Mouse (Mus musculus): Measurements from ENCODE around the gene Midn.

Gene Midn

DNA sequence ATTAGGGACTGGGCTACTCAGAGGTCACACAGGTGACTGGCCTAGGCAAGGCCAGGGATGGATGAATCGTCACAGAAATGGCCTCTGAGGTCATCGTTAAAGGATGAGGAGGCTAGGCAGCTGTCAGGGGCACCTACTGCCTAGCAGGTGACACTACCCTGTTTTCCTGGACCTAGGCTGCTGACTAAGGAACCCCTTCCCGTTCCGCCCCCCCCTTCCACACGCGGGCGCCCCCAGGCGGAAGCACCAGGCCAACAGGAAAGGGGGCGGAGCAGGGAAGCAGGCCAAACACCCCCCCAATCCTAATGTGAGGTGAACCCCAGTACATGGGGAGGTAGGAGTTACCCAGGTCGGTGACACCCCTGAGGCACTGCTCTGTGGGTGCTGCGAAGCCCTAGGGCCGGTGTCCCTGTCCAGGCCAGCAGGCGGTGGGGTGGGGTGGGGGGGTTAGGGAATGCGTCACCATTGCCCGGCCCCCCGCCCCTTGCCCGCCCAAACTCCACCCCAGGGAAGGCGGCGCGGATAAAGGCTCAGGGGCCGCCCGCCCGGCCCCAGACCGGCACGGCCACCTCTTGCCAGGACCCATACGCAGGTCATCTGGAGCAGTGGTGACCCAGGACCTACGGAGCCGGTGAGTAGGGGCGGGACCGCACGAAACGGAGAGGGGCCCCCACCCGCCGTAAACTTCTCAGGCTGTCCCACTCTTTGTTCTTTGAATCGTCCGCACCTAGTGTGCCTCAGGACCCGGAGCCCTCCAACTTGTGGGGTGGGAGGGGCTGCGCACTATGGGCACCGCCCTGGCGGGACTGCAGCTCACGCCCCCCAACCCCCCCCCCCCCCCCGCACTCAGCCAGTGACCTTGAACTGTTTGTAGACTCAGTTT, at the start of gene Midn:
Gene Midn (plus strand): TSS at position 554 of the 883 bp plus-strand sequence.
- DNase-seq: peak; percentile 81

DNA sequence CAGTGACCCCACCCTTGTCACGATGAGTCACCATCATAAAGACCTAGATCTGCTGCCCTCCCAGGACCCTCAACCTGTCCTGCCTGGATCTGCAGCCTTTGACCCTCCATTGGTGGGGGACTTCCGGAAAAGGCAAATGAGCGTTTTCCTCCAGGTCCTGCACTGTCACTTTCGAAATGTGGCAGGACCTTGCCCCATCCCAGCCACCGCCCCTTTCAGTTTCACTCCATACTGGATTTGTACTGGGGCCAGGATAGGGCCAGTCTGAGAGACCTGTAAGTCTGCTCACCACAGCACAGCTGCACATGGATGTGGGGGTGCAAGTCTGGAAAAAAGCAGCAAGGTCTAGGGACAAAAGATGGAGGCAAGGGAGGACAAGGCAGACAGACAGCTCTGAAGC, 49.4 kb upstream of the Midn start:
- DNase-seq: no peak

DNA sequence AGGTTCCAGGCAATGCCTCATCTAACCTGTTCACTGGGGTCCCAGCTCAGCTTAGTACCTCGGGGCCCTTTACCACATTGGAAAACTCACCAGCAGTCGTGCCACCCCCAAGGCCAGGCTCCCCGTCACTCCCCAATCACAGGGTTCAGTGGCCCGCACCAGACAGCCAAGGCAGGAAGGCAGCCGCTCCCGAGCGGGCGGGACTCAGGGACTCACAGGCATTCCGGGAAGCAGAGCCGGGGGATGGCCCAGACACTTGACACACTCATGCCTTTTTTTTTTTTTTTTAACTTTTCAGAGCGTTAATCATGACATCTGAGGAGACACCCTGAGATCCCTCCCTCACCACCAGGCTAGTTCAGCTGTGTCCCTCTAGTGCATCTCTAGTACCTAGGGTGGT, 47.1 kb upstream of the Midn start:
- no peak for DNase-seq

DNA sequence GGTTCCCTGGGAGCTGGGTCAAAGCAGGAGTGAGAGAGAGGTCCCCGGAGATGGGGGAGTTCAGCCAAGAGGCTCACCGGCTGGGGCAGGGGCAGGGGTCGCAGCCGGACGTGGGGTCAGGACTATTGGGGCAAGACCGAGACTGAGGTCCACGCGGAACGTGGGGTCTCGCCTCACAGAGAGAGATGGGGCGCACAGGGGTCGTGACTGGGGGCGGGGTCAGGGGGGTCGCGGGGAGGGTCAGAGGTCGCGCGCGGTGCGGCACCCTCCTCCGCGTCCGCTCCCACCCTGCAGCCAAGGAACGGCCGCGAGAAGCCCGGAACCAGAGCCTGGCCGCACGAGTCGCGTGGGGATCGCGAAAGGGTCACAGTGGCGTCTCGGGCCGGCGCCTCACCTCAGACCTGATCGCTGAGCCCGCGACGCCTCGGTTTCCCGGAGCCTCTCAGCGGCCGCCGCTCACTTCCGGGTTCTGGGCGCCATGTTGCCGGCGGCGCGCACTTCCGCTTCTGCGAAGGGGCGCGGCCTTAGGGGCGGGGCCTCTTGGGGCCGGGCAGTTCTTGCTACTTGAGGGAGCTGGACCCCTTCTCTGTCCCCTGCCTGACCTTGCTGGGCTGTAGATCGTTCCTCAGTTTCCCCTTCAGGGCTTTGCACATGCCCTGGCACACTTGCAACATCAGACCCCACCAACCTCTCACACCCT, 45.7 kb upstream of the Midn start:
- DNase-seq: peak; percentile 96

DNA sequence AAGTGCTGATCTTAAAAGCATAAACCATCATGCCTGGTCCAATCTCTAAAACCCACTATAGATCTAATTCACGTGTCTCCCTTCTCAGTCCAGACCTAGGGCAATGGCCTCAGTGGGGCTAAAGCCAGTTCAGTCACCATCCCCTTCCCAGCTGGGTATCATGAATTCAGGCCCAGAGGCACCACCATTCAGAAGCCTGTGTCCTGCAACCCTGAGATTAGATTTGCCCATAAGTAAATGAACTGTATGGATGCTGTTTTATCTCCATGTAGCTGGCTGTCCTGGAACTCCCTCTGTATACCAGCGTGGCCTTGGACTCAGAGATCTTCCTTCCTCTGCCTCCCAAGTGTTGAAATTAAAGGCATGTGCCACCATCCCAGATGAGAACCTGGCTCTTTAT, 45.0 kb upstream of the Midn start:
- DNase-seq: no peak

DNA sequence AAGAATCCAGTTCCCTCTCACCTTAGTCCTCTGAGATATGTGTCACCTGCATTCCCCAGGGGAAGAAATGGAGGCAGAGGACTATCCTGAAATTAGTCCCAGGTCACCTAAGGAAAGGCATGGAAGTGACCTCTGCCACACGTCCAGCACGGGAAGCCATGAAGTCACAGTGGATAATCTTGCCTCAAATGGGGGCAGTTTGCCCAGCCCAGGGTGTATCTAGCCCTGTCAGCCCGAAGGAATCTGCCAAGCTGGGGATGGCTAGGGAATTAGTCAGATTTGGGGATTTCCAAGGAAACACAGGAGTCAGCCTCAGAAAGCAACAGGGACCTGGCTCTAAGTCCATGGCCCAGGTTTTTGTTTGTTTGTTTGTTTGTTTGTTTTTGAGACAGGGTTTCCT, 43.9 kb upstream of the Midn start:
- DNase-seq: no peak

DNA sequence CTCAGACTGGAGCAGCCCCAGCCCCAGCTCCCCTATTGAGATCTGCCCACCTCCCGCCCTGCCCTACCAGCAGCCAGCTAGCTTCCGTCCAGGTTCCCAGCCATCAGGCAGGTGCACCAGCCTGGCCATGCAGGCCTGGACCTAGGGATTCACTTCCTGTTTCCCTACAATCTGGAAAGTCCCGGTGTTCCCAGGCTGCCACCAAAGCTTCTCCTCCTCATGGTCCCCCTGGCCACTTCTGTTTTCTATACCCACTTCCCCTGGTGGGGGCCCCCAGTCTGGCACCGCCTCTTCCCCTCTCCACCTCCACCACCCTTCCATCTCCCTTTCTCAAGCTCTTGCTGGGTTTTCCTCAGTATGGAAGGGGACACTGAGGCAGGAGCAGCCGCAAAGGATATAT, 42.6 kb upstream of the Midn start, which contains the start of gene Sbno2:
Gene Sbno2 (minus strand): TSS at position 112 of the 400 bp plus-strand sequence.
- DNase-seq: peak; percentile 30

DNA sequence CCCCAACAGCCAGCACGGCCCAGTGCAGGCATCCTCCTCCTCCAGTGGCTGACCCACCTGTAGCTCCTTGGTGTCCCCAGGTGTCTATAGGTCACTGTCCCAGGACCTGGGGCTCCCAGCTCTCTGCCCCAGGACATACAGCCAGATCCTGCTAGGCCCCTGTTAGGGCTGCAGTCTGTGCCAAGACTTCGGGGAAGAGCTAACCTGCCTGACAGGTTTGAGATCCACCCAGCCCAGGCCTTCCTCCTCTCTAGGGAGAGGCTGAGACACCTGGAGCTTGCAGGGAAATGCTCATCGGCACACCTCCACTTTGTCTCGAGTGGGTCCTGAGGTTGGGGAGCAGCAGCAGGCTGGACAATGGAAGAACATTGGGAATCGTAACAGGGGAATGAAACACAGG, 42.1 kb upstream of the Midn start:
- no peak for DNase-seq

DNA sequence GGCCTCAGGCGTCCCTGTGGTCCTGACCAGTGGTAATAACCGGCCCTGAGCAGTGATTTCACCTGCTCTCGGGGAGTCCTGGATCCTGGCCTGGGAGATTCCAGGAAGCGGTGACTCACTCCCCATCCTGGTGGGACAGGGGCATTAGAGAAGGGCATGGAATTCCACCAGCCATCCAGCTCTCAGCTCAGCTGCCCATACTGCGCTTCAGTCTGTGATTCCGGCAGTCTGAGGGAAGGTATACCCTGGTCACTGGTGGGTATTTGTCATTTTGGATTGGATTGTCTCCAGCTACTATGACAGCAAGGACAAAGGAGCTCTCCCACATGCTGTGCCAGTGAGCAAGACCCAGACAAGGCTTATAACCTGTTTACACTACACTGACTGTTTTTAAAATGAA, 40.4 kb upstream of the Midn start:
- no peak for DNase-seq

DNA sequence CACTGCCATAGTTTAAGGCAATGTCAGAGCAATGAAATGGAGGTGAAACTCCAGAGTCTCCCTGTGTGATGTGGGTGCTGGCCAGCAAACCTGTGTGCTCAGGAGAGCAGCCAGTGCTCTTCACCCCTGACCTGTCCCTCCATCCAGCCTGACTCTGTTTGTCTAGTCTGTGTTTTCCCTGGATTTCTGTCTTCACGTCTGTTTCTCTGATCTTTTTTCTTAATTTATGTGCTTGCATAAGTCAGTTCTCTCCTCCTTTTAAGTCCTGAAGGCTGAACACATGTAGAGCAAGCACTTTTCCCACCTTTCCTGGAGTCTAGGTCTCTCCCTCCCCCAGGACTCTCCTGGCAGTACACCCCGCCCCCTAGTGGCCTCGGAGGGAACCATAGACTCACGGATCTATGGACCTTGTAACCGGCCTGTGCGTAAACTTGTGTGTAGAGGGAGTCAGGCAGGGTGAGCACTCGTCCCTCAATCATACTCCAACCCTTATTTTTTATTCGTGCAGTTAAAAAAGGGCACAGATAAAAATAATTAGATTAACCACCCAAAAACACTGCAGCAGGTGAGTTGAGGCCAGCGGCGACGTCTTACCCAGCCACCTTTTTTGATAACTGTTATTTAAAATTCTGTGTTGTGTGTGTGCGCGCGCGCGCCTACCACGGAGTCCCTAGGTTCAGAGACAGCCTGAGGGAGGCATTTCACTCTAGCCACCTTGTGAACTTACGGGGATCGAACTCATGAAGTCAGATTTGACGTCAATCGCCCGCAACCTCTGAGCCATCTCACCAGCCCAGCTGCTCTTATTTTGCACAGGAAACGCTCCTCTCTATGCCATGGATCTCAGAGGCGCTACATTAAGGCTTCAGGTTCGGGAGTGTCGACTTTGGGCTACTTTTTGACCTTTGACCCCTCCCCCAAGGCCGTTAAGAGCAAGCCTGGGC, 33.5 kb upstream of the Midn start:
- DNase-seq: peak; percentile 96

DNA sequence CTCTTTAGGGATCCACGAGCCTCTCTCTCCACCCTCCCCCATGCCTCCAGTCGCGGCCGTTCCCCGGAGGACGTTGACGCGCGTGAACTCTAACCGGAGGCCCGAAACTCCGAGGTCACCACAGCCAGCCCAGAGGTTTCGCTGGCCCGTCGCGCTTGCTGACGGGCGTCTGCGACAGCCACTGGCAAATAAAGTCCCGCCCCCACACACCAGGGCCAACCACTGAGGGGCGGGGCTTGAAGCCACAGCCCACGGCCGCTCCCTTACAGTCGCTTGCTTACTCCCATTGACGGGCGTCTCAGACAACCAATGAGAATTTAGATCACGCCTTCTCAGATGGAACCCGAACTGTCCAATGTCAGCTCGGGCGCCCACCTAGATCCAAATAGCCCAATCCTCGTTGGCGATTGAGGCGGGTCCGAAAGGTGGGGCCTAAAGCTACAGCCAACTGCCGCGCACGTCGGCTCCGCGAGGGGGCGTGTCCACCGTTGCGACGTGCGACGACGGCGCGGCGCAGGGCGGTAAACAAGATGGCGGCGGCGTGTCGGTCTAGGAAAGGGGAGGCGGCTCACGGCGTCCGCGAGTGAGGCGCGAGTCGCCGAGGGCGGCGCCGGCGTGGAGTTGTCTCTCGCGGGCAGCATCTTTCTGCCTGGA, 32.7 kb upstream of the Midn start, which contains the start of gene Stk11:
Gene Stk11 (plus strand): TSS at position 514 of the 654 bp plus-strand sequence.
- peak; percentile 98 for DNase-seq

DNA sequence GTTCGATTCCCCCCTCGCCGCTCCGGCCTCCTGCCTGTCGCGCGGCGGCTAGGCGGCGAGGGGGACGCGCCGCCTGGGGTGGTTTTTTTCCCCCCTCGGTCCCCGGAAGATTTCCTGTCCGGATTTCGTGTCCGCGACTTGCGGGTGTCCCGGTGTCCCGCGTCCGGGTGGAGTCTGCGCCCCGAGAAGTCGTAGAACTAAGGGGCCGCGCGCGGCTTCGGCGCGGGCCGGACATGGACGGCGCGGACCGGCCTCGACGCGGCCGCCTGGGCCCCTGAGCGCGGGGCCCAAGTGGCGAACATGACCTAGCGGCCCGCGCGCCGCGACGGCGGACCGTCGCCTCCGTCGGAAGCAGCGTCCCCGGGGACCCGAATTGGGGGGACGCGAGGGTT, 32.1 kb upstream of the Midn start:
- DNase-seq: no peak

DNA sequence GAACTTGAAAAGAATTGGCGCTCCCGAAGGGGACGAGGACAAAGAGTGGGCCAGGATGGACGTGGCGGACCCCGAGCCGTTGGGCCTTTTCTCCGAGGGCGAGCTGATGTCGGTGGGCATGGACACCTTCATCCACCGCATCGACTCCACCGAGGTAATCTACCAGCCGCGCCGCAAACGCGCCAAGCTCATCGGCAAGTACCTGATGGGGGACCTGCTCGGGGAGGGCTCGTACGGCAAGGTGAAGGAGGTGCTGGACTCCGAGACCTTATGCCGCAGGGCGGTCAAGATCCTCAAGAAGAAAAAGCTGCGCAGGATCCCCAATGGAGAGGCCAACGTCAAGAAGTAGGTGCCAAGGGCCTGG, 31.5 kb upstream of the Midn start:
- DNase-seq: peak; percentile 60

DNA sequence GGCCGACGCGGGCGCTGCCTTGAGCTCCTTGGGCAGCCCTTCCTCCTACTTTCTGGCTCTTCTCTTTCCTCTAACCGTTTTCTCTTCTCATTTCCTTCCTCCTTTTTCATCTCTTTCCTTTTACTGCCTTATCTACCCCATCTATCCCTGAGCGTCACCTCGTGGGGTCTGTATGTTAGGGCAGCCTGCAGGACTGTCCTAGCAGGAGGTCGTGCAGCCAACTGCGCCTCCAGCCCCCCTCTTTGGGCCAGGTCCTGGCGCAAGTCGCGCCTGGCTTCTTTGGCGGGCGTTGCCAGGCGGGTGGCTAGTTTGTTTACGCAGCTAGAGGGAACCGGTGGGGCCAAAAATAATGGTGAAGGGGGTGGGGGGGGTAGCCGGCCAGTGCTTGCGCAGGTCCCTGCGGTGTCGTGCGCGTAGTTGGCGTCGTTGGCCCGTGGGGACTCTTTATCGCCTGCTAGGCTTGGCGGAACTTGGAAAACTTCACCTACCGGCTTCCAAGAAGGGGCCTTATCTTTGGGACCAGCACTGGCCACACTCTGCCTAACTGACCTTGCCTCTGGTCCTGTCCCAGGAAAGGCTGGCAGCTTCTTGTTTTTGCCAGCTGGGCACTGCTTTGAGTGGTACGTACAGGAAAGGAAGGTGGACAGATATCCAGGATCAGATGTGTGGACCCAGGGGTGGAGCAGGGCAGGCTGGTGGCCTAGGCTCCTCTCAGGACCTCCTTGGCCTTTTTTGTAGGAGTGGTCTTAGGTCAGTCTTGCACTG, 31.0 kb upstream of the Midn start:
- DNase-seq: peak; percentile 37

DNA sequence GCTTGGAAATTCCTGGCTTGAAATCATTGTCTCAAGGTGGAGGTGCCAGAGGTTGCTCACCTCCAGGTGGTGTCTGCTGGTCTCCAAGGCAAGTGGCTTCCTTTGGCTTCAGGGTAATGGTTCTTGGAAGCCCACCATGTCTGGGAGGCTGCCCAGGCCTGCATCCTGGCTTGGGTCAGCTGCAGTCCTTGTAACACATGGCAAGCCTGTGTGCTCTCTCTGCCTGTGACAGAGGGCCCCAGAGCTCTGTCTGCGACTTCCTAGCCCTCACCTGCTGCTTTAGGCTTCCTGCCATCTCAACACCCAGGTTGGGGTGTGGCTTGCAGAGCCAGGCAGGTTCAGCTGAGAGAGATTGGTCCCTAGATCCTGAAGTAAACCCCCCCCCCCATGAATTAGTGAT, 30.3 kb upstream of the Midn start:
- peak; percentile 47 for DNase-seq

DNA sequence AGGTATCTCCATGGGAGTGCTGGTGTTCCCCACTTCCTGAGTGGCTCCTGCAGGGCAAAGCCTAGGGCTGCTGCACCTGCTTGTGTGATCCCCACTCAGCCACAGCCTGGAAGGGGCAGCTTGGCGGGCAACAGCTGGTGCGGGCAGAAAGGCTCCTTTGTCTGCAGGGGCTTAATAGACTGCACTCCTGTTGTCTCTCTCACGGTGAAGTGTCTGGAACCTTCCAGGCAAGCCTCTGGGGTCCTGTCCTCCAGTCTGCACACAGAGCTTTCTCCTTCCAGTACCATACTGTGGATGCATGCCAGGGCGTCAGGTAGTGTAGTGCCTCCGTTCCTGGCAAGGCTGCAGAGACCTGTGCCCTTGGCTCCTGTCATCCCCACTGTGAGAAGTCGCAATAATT, 29.5 kb upstream of the Midn start:
- DNase-seq: no peak

DNA sequence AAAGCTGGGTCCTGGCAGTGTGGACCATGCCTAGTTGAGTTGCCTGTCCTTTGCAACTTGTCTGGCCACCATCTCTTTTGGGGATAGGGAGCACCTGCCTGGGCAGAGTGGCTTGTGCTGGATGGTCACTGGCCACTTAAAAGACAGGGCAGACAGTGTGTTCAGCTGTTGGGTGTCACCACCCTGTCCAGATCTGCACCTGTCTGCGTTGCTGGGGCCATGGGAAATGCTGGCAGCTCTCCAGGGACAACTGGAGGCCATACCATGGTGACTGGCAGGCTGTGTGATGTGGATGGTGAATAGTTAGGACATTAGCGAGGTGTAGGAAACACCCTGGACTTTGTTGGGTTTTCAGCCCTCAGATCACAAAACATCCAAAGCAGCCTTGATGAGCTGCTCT, 27.9 kb upstream of the Midn start:
- DNase-seq: no peak

DNA sequence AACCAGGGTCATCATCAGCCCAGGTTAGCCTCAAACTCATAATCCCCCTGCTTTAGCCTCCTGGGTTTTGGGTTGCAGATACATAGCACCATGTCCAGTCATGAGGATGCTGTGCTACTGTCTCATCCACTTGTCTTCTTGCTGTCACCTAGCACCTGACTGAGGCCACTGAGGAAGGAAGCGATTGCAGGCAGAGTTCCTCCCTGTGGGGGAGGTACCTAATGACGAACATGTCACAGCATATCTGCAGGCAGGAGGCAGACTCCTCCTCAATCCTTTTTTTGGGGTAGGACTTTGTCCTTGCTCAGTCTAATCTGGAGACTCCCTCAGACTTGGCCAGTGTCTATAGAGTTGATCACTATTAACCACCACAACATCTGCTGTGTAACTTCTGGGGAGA, 26.4 kb upstream of the Midn start:
- DNase-seq: no peak

DNA sequence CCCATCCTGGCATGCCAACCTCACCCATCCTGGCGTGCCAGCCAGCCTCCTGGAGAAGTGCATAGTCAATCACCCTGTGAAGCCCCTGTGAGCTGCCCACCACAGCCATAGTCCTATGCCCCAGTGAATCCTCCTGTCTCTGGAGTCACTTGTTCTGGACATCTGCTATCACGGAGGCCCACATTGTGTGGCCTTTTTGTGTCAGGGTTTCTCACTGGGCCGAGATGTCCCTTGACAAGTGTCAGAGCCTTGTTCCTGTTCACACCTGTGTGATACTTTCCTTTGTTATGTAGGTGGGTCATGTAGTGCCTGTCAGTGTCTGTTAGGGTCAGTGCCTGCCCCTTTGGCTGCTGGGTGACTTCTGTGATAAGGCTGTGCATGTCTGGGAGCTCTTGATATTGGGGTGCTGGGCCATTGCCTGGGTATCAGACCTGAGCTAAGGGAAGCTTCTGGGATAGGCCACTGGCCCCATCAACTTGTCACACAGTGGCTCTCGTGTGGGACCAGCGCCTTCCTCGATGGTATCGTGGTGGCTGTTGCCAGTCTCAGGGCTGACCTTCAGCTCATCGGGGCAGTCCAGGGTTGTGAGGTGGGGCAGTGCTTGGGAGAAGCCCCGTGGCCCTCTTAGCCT, 24.0 kb upstream of the Midn start:
- no peak for DNase-seq

DNA sequence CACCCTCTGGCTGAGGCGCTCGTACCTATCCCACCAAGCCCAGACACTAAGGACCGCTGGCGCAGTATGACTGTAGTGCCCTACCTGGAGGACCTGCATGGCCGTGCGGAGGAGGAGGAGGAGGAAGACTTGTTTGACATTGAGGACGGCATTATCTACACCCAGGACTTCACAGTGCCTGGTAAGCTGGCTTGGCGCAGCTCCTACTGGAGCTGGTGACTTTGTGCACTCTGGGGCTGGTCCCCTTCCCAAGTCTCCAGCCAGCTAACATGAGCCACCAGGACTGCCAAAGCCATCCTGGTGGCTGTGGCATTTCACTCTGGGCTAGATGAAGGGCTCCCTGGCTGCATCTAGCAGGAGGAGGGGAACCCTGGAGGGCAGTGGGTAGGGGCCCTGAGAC, 20.2 kb upstream of the Midn start:
- no peak for DNase-seq

DNA sequence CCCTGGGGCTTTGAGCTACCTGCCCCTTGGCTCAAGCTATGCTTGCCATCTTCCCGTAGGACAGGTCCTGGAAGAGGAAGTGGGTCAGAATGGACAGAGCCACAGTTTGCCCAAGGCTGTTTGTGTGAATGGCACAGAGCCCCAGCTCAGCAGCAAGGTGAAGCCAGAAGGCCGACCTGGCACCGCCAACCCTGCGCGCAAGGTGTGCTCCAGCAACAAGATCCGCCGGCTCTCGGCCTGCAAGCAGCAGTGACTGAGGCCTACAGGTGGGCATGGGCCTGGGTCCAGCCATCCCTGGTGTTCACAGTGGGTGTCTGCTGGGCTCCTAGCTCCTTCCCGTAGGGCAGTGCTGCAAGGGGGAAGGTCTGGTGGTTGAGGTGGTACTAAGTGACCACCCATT, 18.2 kb upstream of the Midn start:
- DNase-seq: no peak

Data from thymus, postnatal 4 days (tissue).